Mouse (Mus musculus): ENCODE measurements around the gene Olfr1472. TPM values are rescaled to one million over a fixed set of nuclear protein-coding genes. Genes with fewer than 3 reads are reported as not detected.
"Not testable (repeated sequence)": the region's sequence is repeated elsewhere in the genome, so short reads cannot be mapped to it uniquely, and the experiment has no call there.

The Olfr1472 gene
- not detected in 2 replicates for polyA plus RNA-seq (2014; fragmentation: Nextera tagmentation; extraction: Ambion mirVana)

DNA sequence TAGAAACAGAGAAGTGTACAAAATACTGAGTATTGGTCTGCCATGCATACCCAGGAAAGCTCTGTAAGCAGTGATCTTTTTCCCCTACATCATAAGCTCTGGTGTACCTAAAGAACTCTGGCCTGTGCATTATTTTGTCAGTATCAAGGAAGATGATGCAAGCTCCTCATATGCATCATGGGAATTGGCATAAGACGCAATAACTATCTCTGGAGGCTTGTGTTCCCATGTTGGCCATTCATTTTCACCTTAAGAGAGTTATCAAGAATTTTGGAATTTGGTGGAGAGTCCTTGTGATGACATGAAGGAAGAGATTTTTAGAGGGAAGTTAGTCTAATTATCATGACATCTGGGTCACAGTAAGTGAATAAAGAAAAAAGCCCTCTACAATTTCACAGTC is at the start of gene Olfr1472:
Olfr1472 (minus strand) TSS at position 101 of the 400 bp plus-strand sequence.
- ATAC-seq (replicated peaks; ENCODE audit: low FRiP score, low TSS enrichment, low read depth) (no peak), DNase-seq (ENCODE audit: low spot score) (no peak)
- no peak within 1 kb of the TSS for H3K4me2 ChIP-seq (ENCODE audit: low read length)
- H3K27ac ChIP-seq (ENCODE audit: low read depth) = no peak within 1 kb of the TSS
- no peak within 1 kb of the TSS for H3K4me3 ChIP-seq (ENCODE audit: low read depth, low read length)
- H3K9ac ChIP-seq (ENCODE audit: low read length) = no peak within 1 kb of the TSS
- no peaks in the 10 kb centered on the region for H3K27me3 ChIP-seq (replicated peaks; ENCODE audit: control insufficient read depth, insufficient read depth, low read length)
- H3K9me3 ChIP-seq (ENCODE audit: control insufficient read depth, low read length) = no peaks in the 10 kb centered on the region
- WGBS = 71% methylated on average over 1 of the region's 1 CpGs
- H3K36me3 ChIP-seq (ENCODE audit: control insufficient read depth, insufficient read depth, low read length) = no peaks in the 10 kb centered on the region
- no peaks in the 10 kb centered on the region for H3K4me1 ChIP-seq (replicated peaks; ENCODE audit: control insufficient read depth, insufficient read depth, low read length)

DNA sequence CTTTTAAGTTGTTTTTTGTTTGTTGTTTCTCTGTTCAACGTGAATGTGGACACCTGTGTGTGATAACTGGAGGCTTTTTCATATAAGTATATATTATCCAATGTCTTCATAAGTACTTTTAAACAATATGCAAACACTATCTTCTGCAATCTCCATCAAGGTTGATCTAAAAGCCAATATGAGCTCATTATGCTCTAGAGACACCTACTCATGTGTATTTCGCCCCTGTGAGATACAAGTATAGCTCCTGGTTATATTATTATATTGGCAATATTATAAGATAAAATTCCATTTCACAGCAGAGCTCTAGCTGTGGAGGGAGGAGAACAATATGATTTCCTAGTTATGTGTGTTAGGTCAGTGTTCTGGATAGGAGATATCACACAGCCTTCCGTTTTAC is 44.4 kb upstream of the Olfr1472 start, which contains the start of gene Olfr1477:
Olfr1477 (plus strand) TSS at position 301 of the 400 bp plus-strand sequence.
- no peak for ATAC-seq (replicated peaks; ENCODE audit: low FRiP score, low TSS enrichment, low read depth)
- no peak within 1 kb of the TSS for H3K4me2 ChIP-seq (ENCODE audit: low read length)
- DNase-seq (ENCODE audit: low spot score) = no peak
- no peak within 1 kb of the TSS for H3K4me3 ChIP-seq (ENCODE audit: low read depth, low read length)
- no peak within 1 kb of the TSS for H3K27ac ChIP-seq (ENCODE audit: low read depth)
- no peaks in the 10 kb centered on the region for H3K36me3 ChIP-seq (ENCODE audit: control insufficient read depth, insufficient read depth, low read length)
- H3K9me3 ChIP-seq (ENCODE audit: control insufficient read depth, low read length) = no peaks in the 10 kb centered on the region
- H3K27me3 ChIP-seq (replicated peaks; ENCODE audit: control insufficient read depth, insufficient read depth, low read length) = no peaks in the 10 kb centered on the region
- WGBS = 76% methylated on average over 3 of the region's 3 CpGs
- no peak within 1 kb of the TSS for H3K9ac ChIP-seq (ENCODE audit: low read length)
- H3K4me1 ChIP-seq (replicated peaks; ENCODE audit: control insufficient read depth, insufficient read depth, low read length) = no peaks in the 10 kb centered on the region

DNA sequence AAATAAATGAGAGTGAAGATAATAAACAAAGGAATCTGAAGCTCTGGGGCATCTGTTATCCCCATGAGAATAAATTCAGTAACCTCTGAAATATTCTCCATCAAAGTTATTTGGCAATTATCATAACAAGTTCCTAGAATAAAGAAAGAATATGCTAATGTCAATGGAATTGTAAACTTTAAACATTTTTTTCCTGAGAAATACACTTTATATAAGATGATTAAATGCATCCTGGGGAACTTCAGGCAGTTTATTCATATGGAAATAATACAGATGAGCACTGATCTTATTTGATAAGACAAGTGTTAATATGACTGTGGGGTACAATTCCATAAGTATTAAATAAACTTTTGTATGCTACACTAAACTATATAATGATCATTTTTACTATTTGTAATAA is 24.2 kb upstream of the Olfr1472 start, which contains the start of gene Olfr1475:
Olfr1475 (minus strand) TSS at position 101 of the 400 bp plus-strand sequence.
- DNase-seq (ENCODE audit: low spot score) (no peak), ATAC-seq (replicated peaks; ENCODE audit: low FRiP score, low TSS enrichment, low read depth) (no peak)
- Histone ChIP-seq H3K4me3 (ENCODE audit: low read depth, low read length) (no peak within 1 kb of the TSS), H3K27me3 (replicated peaks; ENCODE audit: control insufficient read depth, insufficient read depth, low read length) (no peaks in the 10 kb centered on the region), H3K36me3 (ENCODE audit: control insufficient read depth, insufficient read depth, low read length) (no peaks in the 10 kb centered on the region), H3K9ac (ENCODE audit: low read length) (no peak within 1 kb of the TSS), H3K9me3 (ENCODE audit: control insufficient read depth, low read length) (no peaks in the 10 kb centered on the region), H3K4me1 (replicated peaks; ENCODE audit: control insufficient read depth, insufficient read depth, low read length) (no peaks in the 10 kb centered on the region), H3K27ac (ENCODE audit: low read depth) (no peak within 1 kb of the TSS), H3K4me2 (ENCODE audit: low read length) (no peak within 1 kb of the TSS)

DNA sequence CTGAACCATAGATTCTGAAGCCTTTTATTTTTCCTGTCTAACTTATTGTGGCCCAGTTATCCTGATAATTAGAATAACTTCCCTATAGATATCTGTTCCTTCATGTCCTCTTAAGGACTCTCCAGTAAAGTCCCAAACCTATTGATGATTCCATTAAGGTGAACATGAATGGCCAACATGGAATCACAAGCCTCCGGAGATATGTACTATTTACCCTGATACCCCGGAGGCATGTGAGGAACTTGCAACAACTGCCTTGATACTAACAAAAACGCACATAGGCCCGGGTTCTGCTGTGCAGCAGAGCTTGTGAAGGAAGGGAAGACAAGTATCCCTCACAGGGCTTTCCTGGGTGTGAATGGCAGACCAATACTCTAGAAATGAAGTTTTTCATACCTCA is 13.4 kb upstream of the Olfr1472 start, which contains the start of gene Olfr1474:
Olfr1474 (plus strand) TSS at position 301 of the 400 bp plus-strand sequence.
- H3K27me3 ChIP-seq (replicated peaks; ENCODE audit: control insufficient read depth, insufficient read depth, low read length); H3K9ac ChIP-seq (ENCODE audit: low read length); H3K36me3 ChIP-seq (ENCODE audit: control insufficient read depth, insufficient read depth, low read length); H3K27ac ChIP-seq (ENCODE audit: low read depth); H3K4me2 ChIP-seq (ENCODE audit: low read length); H3K4me1 ChIP-seq (replicated peaks; ENCODE audit: control insufficient read depth, insufficient read depth, low read length); DNase-seq (ENCODE audit: low spot score); H3K9me3 ChIP-seq (ENCODE audit: control insufficient read depth, low read length); ATAC-seq (replicated peaks; ENCODE audit: low FRiP score, low TSS enrichment, low read depth); H3K4me3 ChIP-seq (ENCODE audit: low read depth, low read length): not testable (repeated sequence)
- WGBS = 82% methylated on average over 4 of the region's 4 CpGs

DNA sequence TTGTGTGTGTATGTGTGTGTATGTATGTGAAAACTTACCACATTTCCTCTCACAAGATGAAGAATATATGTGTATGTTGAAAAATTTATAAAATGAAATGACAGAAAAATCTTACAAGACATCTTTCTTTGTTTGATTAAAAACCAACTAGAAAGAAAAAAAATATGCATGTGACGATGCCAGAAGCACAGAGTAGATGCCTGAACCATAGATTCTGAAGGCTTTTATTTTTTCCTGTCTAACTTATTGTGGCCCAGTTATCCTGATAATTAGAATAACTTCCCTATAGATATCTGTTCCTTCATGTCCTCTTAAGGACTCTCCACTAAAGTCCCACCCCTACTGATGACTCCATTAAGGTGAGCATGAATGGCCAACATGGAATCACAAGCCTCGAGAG is 12.8 kb downstream of the Olfr1472 start, which contains the start of gene Olfr1471:
Olfr1471 (plus strand) TSS at position 301 of the 400 bp plus-strand sequence.
- ATAC-seq (replicated peaks; ENCODE audit: low FRiP score, low TSS enrichment, low read depth); H3K9me3 ChIP-seq (ENCODE audit: control insufficient read depth, low read length); H3K4me1 ChIP-seq (replicated peaks; ENCODE audit: control insufficient read depth, insufficient read depth, low read length); DNase-seq (ENCODE audit: low spot score); H3K9ac ChIP-seq (ENCODE audit: low read length); H3K4me2 ChIP-seq (ENCODE audit: low read length); H3K27me3 ChIP-seq (replicated peaks; ENCODE audit: control insufficient read depth, insufficient read depth, low read length); H3K27ac ChIP-seq (ENCODE audit: low read depth); H3K36me3 ChIP-seq (ENCODE audit: control insufficient read depth, insufficient read depth, low read length); H3K4me3 ChIP-seq (ENCODE audit: low read depth, low read length): not testable (repeated sequence)
- WGBS = 69% methylated on average over 2 of the region's 2 CpGs

DNA sequence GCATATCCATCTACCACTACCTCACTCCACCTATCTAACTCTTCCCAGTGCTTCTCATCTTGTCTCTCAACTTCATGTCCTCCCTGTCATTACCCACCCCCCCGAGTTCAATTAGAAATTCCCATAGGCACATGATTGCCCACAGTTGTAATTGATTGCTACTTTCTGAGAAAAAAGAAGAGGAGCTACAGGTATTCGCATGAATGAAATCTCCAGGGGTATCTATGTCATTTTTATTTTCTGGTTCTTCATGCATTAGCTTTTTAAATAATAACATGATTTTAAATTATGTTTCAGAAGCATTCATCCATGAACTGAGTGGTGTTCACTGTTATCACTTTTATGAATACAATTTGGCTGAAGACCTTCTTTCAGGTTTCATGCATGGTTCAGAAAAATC is 48.3 kb downstream of the Olfr1472 start, which contains the start of gene Olfr1469:
Olfr1469 (plus strand) TSS at position 301 of the 400 bp plus-strand sequence.
- 86% methylated on average over 2 of the region's 2 CpGs for WGBS
- ATAC-seq (replicated peaks; ENCODE audit: low FRiP score, low TSS enrichment, low read depth) = no peak

More for the DNA sequence above, 48.3 kb downstream of the Olfr1472 start, which contains the start of gene Olfr1469:
- Histone ChIP-seq H3K27ac (ENCODE audit: low read depth) (no peak within 1 kb of the TSS), H3K4me2 (ENCODE audit: low read length) (no peak within 1 kb of the TSS), H3K9me3 (ENCODE audit: control insufficient read depth, low read length) (no peaks in the 10 kb centered on the region), H3K4me3 (ENCODE audit: low read depth, low read length) (no peak within 1 kb of the TSS), H3K36me3 (ENCODE audit: control insufficient read depth, insufficient read depth, low read length) (no peaks in the 10 kb centered on the region), H3K27me3 (replicated peaks; ENCODE audit: control insufficient read depth, insufficient read depth, low read length) (no peaks in the 10 kb centered on the region), H3K9ac (ENCODE audit: low read length) (no peak within 1 kb of the TSS), H3K4me1 (replicated peaks; ENCODE audit: control insufficient read depth, insufficient read depth, low read length) (no peaks in the 10 kb centered on the region)
- no peak for DNase-seq (ENCODE audit: low spot score)

Other genes with a start within 250 kb of the Olfr1472 start
- gene Olfr1463, start 224.8 kb downstream of the Olfr1472 start, polyA plus RNA-seq (2014; fragmentation: Nextera tagmentation; extraction: Ambion mirVana) = not detected in 2 replicates
- gene Olfr1465, start 140.5 kb downstream of the Olfr1472 start, polyA plus RNA-seq (2014; fragmentation: Nextera tagmentation; extraction: Ambion mirVana) = not detected in 2 replicates
- not detected in 2 replicates for gene Olfr1466, start 117.2 kb downstream of the Olfr1472 start, polyA plus RNA-seq (2014; fragmentation: Nextera tagmentation; extraction: Ambion mirVana)
- gene Olfr1467, start 93.8 kb downstream of the Olfr1472 start, polyA plus RNA-seq (2014; fragmentation: Nextera tagmentation; extraction: Ambion mirVana) = not detected in 2 replicates
- gene Olfr1469, start 48.2 kb downstream of the Olfr1472 start, polyA plus RNA-seq (2014; fragmentation: Nextera tagmentation; extraction: Ambion mirVana) = not detected in 2 replicates
- not detected in 2 replicates for gene Olfr1471, start 12.7 kb downstream of the Olfr1472 start, polyA plus RNA-seq (2014; fragmentation: Nextera tagmentation; extraction: Ambion mirVana)
- not detected in 2 replicates for gene Olfr1474, start 13.5 kb upstream of the Olfr1472 start, polyA plus RNA-seq (2014; fragmentation: Nextera tagmentation; extraction: Ambion mirVana)
- gene Olfr1475, start 24.1 kb upstream of the Olfr1472 start, polyA plus RNA-seq (2014; fragmentation: Nextera tagmentation; extraction: Ambion mirVana) = not detected in 2 replicates
- gene Olfr1477, start 44.5 kb upstream of the Olfr1472 start, polyA plus RNA-seq (2014; fragmentation: Nextera tagmentation; extraction: Ambion mirVana) = not detected in 2 replicates
- gene Olfr1480, start 71.8 kb upstream of the Olfr1472 start, polyA plus RNA-seq (2014; fragmentation: Nextera tagmentation; extraction: Ambion mirVana) = not detected in 2 replicates
- gene Olfr1484, start 127.4 kb upstream of the Olfr1472 start, polyA plus RNA-seq (2014; fragmentation: Nextera tagmentation; extraction: Ambion mirVana) = not detected in 2 replicates
- gene Olfr1487, start 161.3 kb upstream of the Olfr1472 start, polyA plus RNA-seq (2014; fragmentation: Nextera tagmentation; extraction: Ambion mirVana) = not detected in 2 replicates
- gene Olfr1489, start 175.5 kb upstream of the Olfr1472 start, polyA plus RNA-seq (2014; fragmentation: Nextera tagmentation; extraction: Ambion mirVana) = not detected in 2 replicates
- gene Olfr1490, start 195.0 kb upstream of the Olfr1472 start, polyA plus RNA-seq (2014; fragmentation: Nextera tagmentation; extraction: Ambion mirVana) = not detected in 2 replicates
- not detected in 2 replicates for gene Olfr1491, start 241.2 kb upstream of the Olfr1472 start, polyA plus RNA-seq (2014; fragmentation: Nextera tagmentation; extraction: Ambion mirVana)